Mouse (Mus musculus) embryonic facial prominence, embryonic 14.5 days (tissue): ENCODE data around the gene Cdc26. TPM values are rescaled to one million over a fixed set of nuclear protein-coding genes. Genes with fewer than 3 reads are reported as not detected.

ENCODE experiments used
- ATAC-seq: fragments of 200-750 bp; cut with Nextera tagmentation; 2 replicates; pipeline ENCODE4 v1.8.0; 2017; ENCODE audit warnings: low read depth, moderate number of reproducible peaks, moderate TSS enrichment
- DNase-seq: peaks from one replicate; pipeline ENCODE4 v3.0.0-alpha.2; 2015; ENCODE audit warnings: low spot score
- H3K27ac ChIP-seq: fragments of 300-500 bp; sonication (generic); replicated peaks from 2 replicates; pipeline ENCODE4 v1.5.1; 2014; ENCODE audit warnings: low read depth, mild to moderate bottlenecking, low read length, moderate library complexity
- H3K27me3 ChIP-seq: fragments of 300-500 bp; sonication (generic); replicated peaks from 2 replicates; pipeline ENCODE4 v1.6.1; 2014; ENCODE audit warnings: low read length; ENCODE audit not compliant: control insufficient read depth, insufficient read depth
- H3K36me3 ChIP-seq: fragments of 300-500 bp; sonication (generic); 2 replicates; pipeline ENCODE4 v1.6.1; 2014; ENCODE audit warnings: low read length, mixed read lengths; ENCODE audit not compliant: control insufficient read depth, insufficient read depth
- H3K4me1 ChIP-seq: fragments of 300-500 bp; sonication (generic); 2 replicates; pipeline ENCODE4 v1.6.1; 2014; ENCODE audit warnings: antibody characterized with exemption, low read length; ENCODE audit not compliant: control insufficient read depth, insufficient read depth
- H3K4me2 ChIP-seq: fragments of 300-500 bp; sonication (generic); 2 replicates; pipeline ENCODE4 v1.6.1; 2014; ENCODE audit warnings: low read depth, mild to moderate bottlenecking, low read length, moderate library complexity, mixed read lengths
- H3K4me3 ChIP-seq: fragments of 300-500 bp; sonication (generic); 2 replicates; pipeline ENCODE4 v1.5.1; 2014; ENCODE audit warnings: low read depth, mild to moderate bottlenecking, low read length
- H3K9ac ChIP-seq: fragments of 300-500 bp; sonication (generic); 2 replicates; pipeline ENCODE4 v1.6.1; 2014; ENCODE audit warnings: low read depth, mild to moderate bottlenecking, low read length, moderate library complexity, mixed read lengths
- H3K9me3 ChIP-seq: fragments of 300-500 bp; sonication (generic); 2 replicates; pipeline ENCODE4 v1.6.1; 2016; ENCODE audit warnings: low read length; ENCODE audit not compliant: control insufficient read depth
- WGBS: fragments of 180-500 bp; shearing (Covaris S2); extraction: QIAGEN DNeasy Blood & Tissue Kit; methylation state at CpG from one replicate; pipeline ENCODE4 v1.1.7; 2014; 5-methylcytosine and 5-hydroxymethylcytosine counted together
- polyA plus RNA-seq: library from polyadenylated mRNA; unstranded; fragments of >200 nt; fragmentation: Nextera tagmentation; extraction: Ambion mirVana; gene quantifications from 2 replicates; pipeline ENCODE4 v1.2.1, GENCODE M21; 2014

Cdc26 gene
- polyA plus RNA-seq, 1 experiment from 2014 or later, result 167 TPM

DNA sequence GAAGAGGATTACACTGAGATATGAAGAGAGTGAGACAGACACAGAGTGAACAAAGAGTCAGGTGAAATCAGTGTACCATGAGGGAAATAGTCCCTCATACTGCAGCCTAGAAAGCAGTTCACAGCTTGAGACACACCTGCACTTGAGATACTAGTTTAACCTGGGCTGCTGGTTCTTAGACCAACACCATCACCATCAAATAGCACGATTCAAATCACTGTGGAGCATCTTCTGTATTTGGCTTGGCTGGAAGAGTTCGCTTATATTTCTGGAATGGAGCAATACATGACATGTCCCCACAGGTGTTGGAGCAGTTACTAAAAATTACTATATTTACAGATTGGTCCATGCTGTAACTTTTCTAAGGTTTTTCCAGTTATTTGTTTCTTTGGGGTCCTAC lies 32.3 kb downstream of the Cdc26 start:
- no peak overlapping the region for H3K27ac ChIP-seq
- no peak overlapping the region for H3K4me3 ChIP-seq
- no peaks in the 10 kb centered on the region for H3K4me1 ChIP-seq
- no peak overlapping the region for H3K9ac ChIP-seq
- 87% methylated on average over 2 of the region's 2 CpGs for WGBS
- ATAC-seq (no peak), DNase-seq (no peak)
- no peaks in the 10 kb centered on the region for H3K27me3 ChIP-seq
- H3K9me3 ChIP-seq, result no peaks in the 10 kb centered on the region
- no peaks in the 10 kb centered on the region for H3K36me3 ChIP-seq
- no peak overlapping the region for H3K4me2 ChIP-seq

DNA sequence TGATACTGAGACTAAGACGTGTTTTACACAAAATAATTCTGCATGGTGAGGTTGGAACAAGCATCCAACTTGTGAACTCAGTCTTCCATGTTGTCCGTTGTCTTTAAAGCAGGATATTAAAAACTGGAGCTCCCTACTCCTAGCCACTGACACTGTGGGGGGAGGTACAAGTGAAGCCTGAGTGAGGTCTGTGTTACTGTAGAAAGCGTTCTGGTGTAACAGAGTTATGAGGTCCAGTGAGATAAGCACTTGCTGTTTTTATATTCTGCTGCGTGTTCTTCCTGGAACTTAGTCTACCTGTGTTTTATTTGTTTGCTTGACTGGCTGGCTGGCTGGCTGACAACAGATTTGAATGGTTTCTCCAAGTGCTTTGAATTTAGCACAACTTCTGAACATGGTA lies 34.1 kb downstream of the Cdc26 start:
- Histone ChIP-seq H3K4me1 (no peaks in the 10 kb centered on the region), H3K4me3 (no peak overlapping the region), H3K36me3 (no peaks in the 10 kb centered on the region), H3K27me3 (no peaks in the 10 kb centered on the region), H3K4me2 (no peak overlapping the region), H3K27ac (no peak overlapping the region), H3K9me3 (no peaks in the 10 kb centered on the region), H3K9ac (no peak overlapping the region)
- DNase-seq, result no peak
- 84% methylated on average over 4 of the region's 4 CpGs for WGBS
- ATAC-seq, result no peak

DNA sequence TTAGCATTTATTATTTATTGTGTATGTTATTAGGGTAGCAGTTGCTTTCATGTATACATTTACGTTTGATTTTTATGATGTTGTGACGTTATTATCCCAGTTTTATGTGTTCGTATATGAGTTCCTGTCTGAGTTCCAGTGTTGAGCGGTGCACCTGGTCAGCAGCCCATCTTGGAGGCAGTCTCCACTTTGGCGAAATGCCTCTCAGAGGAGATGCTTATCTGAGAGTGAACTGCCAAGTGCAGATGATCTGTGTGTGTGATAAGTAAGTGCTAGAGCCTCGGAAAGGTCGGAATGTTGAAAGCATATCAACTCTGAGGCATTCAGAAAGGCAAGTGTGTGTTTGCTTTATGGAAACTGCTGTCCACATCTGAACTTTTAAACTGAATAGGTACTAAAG lies 34.8 kb downstream of the Cdc26 start:
- no peak overlapping the region for H3K4me3 ChIP-seq
- H3K36me3 ChIP-seq, result no peaks in the 10 kb centered on the region
- DNase-seq (no peak), ATAC-seq (no peak)
- H3K4me2 ChIP-seq, result no peak overlapping the region
- no peaks in the 10 kb centered on the region for H3K9me3 ChIP-seq
- H3K27me3 ChIP-seq, result no peaks in the 10 kb centered on the region
- WGBS, result 79% methylated on average over 7 of the region's 7 CpGs
- H3K9ac ChIP-seq, result no peak overlapping the region
- H3K4me1 ChIP-seq, result no peaks in the 10 kb centered on the region
- no peak overlapping the region for H3K27ac ChIP-seq

DNA sequence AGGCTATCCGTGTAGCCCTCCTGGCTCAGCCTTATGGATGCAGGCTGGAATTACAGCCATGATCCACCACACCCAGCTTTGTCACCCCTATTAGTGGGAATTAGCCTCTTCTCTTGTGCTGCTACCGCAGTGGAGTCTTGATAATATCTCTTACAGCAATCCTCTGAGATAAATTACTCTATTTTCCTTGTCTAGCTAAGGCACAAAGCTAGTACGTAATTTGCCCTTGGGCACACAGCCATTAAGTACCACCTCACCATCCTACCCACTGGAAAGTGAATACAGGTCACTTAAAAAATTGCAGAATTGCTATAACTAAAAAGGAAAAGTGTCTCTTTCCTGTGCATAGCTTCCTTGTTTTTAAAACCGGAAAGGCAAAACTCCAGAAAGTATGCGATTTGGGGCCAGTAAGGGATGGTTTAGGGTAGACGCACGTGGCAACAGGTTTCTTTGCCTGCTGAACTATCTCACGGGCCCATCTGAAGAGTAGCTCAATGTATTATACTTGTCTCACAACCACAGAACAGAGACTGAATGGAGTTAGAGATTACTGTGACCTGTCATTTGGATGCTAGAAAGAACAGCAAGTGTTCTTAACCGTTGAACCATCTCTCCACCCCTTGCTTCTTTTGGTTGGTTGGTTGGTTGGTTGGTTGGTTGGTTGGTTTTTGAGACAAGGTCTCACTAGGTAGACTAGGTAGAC lies 35.5 kb downstream of the Cdc26 start:
- ATAC-seq, result no peak
- H3K4me3 ChIP-seq, result no peak overlapping the region
- WGBS, result 76% methylated on average over 9 of the region's 9 CpGs
- no peaks in the 10 kb centered on the region for H3K4me1 ChIP-seq
- no peaks in the 10 kb centered on the region for H3K27me3 ChIP-seq
- H3K36me3 ChIP-seq, result no peaks in the 10 kb centered on the region
- H3K4me2 ChIP-seq, result no peak overlapping the region
- no peak overlapping the region for H3K27ac ChIP-seq
- H3K9ac ChIP-seq, result no peak overlapping the region
- H3K9me3 ChIP-seq, result no peaks in the 10 kb centered on the region
- no peak for DNase-seq

DNA sequence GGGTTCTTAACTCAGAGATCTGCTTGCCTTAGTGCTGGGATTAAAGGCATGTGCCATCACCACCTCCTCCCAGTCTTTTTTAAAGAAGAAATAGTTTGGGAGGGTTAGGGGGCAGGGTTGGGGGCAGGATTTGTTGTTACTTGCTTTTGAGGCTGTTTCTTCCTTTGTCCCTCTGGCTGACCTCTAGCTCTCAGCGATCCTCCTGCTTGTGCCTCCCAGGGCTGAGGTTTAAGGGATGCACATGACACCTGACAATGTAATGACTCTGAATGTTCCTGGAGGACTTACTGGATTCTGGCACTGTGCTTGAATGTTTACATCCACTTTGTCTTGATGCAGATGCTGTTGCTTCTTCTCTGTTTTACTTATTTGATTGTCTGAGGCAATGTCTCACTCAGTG lies 36.0 kb downstream of the Cdc26 start:
- ATAC-seq (no peak), DNase-seq (no peak)
- Histone ChIP-seq H3K4me1 (no peaks in the 10 kb centered on the region), H3K4me2 (no peak overlapping the region), H3K27me3 (no peaks in the 10 kb centered on the region), H3K4me3 (no peak overlapping the region), H3K9me3 (no peaks in the 10 kb centered on the region), H3K27ac (no peak overlapping the region), H3K9ac (no peak overlapping the region), H3K36me3 (no peaks in the 10 kb centered on the region)
- 20% methylated on average over 1 of the region's 1 CpGs for WGBS

DNA sequence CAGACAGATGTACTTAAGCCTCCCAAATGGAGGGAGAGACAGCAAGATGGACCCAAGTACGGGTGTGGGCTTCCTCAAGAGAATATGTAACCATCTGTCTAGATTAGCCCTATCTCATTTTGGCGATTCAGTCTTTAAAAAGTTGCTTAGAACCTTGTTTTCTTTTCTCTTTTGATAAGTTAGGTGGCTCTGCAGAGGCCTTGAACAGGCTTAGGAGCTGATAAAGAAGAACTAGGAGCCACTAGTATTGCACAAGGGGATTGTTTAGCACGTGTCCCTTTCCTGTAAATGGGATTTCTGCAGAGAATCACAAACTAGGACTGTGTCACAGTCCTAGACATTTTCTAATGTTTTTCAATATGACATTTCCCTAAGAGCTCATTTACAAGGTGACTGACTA lies 39.4 kb downstream of the Cdc26 start:
- H3K36me3 ChIP-seq, result no peaks in the 10 kb centered on the region
- H3K9ac ChIP-seq, result no peak overlapping the region
- WGBS, result 80% methylated on average over 3 of the region's 3 CpGs
- no peaks in the 10 kb centered on the region for H3K9me3 ChIP-seq
- no peak overlapping the region for H3K4me3 ChIP-seq
- no peak overlapping the region for H3K4me2 ChIP-seq
- ATAC-seq (no peak), DNase-seq (no peak)
- no peak overlapping the region for H3K27ac ChIP-seq
- H3K27me3 ChIP-seq, result no peaks in the 10 kb centered on the region
- no peaks in the 10 kb centered on the region for H3K4me1 ChIP-seq

DNA sequence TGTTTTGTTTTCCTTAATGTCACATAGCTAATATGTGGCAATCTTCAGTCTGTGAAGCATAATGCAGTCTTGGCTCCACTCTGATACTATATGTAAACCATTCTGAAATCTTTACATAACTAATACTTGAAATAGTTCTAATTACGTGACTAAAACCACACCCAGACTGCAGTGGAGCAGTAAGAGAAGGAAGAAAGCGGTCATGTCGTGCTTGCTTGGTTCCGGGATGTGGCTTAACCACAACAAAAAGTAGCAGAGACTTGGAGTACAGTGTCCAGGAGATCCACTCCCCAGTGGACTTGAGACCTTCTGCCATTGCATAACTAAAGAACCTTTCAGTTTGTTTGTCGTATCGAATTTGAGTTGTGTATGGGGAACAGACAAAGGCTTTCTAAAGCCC lies 40.9 kb downstream of the Cdc26 start:
- 89% methylated on average over 6 of the region's 6 CpGs for WGBS
- Histone ChIP-seq H3K27ac (no peak overlapping the region), H3K9me3 (no peaks in the 10 kb centered on the region), H3K9ac (no peak overlapping the region), H3K4me1 (no peaks in the 10 kb centered on the region), H3K27me3 (no peaks in the 10 kb centered on the region), H3K4me3 (no peak overlapping the region), H3K36me3 (no peaks in the 10 kb centered on the region), H3K4me2 (no peak overlapping the region)
- ATAC-seq, result peak; percentile 30; the same call in 1 of the 2 replicates
- DNase-seq, result peak; percentile 17

DNA sequence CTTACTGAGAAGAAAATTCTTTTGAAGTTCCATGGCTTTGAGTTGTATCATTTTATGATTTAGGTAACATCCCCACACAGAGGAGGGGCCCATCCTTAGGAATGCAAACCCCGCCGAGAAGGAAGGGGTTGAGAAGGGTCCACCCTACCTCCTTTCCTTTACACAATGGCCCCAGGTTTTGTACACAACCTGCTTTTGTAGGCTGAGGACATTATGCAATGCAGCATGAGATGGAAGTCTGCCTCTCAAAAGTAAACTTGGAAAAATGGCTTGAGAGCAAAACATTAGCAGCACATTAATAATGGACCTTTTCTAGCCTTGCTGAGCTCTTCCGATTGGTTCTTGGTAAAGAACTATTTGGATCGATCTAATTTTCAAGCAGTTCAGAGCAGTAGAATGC lies 42.2 kb downstream of the Cdc26 start:
- 80% methylated on average over 4 of the region's 4 CpGs for WGBS

DNA sequence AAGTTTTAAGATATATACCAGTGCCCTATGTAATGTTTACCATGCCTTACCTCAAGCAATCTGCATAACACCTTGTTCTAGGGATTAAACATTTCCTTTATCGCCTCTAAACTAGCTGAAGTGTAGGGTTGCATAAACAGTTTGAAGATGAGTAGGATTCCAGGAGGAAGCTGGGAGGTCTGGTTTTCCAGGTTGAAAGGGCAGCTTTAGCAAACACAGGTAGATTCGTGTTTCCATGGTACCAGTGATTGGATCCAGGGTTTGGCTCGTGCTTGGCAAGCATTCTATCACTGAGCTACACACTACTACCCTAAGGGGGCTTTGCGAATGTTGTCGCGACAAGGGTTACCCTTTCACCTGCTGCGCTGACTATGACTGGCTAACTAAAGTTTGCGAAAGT lies 44.1 kb downstream of the Cdc26 start:
- no peak for ATAC-seq
- Histone ChIP-seq H3K27me3 (no peaks in the 10 kb centered on the region), H3K4me2 (no peak overlapping the region), H3K4me3 (no peak overlapping the region), H3K4me1 (peaks cover 12% of the 10 kb centered on the region; the same call in 1 of the 2 replicates), H3K27ac (no peak overlapping the region), H3K36me3 (no peaks in the 10 kb centered on the region), H3K9me3 (no peaks in the 10 kb centered on the region), H3K9ac (no peak overlapping the region)
- WGBS, result 78% methylated on average over 8 of the region's 8 CpGs
- DNase-seq, result no peak

More for the DNA sequence above, 42.2 kb downstream of the Cdc26 start:
- H3K4me2 ChIP-seq, result no peak overlapping the region
- ATAC-seq (no peak), DNase-seq (no peak)
- no peak overlapping the region for H3K9ac ChIP-seq
- no peaks in the 10 kb centered on the region for H3K9me3 ChIP-seq
- H3K36me3 ChIP-seq, result no peaks in the 10 kb centered on the region
- H3K27me3 ChIP-seq, result no peaks in the 10 kb centered on the region
- peaks cover 8% of the 10 kb centered on the region; the same call in 1 of the 2 replicates for H3K4me1 ChIP-seq
- H3K27ac ChIP-seq, result no peak overlapping the region
- no peak overlapping the region for H3K4me3 ChIP-seq
